In genomic region chr12:79846247-79847151, GRCm38 (mm10) we compare ENCODE assay signal across 12 mouse cellular contexts.
DNase-seq lines count a peak whose midpoint lies in the region; ATAC-seq and TF ChIP-seq lines count a peak whose summit lies in the region.
"Had no signal": no experiment of that assay in that cellular context is flagged by ENCODE, and none has a peak within 500 bp of the region (broad histone marks: within the 10 kb centered on the region; RNA-seq: fewer than 3 reads in every experiment).

No protein-coding gene starts in this region.

- peaks cover 54% of the 10 kb centered on the region for H3K4me1 ChIP-seq in kidney, embryonic 14.5 days (ENCODE audit: control insufficient read depth, insufficient read depth, low read length)
- peaks cover 33% of the 10 kb centered on the region for H3K4me1 ChIP-seq in embryonic facial prominence, embryonic 11.5 days (ENCODE audit: control insufficient read depth, insufficient read depth, low read length)
- H3K4me1 ChIP-seq in limb, embryonic 14.5 days (ENCODE audit: control insufficient read depth, insufficient read depth, low read length) = peaks cover 74% of the 10 kb centered on the region

- no peak overlapping the region for H3K4me2 ChIP-seq in kidney, embryonic 14.5 days (replicated peaks; ENCODE audit: low read depth, low read length)
- H3K4me2 ChIP-seq in embryonic facial prominence, embryonic 11.5 days (ENCODE audit: low read depth, low read length) = no peak overlapping the region
- H3K4me2 ChIP-seq in limb, embryonic 14.5 days (replicated peaks; ENCODE audit: low read depth, low read length, severe bottlenecking) = no peak overlapping the region

- intact Hi-C loops in left cerebral cortex, postnatal 4 days (cut with DNase I) = no loop called here

- H3K9me3 ChIP-seq in kidney, embryonic 14.5 days (ENCODE audit: control insufficient read depth, low read length) = no peaks in the 10 kb centered on the region
- no peaks in the 10 kb centered on the region for H3K9me3 ChIP-seq in embryonic facial prominence, embryonic 11.5 days (replicated peaks; ENCODE audit: control insufficient read depth, low read length)
- H3K9me3 ChIP-seq in limb, embryonic 14.5 days (ENCODE audit: control insufficient read depth, low read length) = no peaks in the 10 kb centered on the region

- no peak for TF ChIP-seq POLR2A in limb, embryonic 14.5 days (IDR thresholded peaks at IDR 0.05; ENCODE audit: borderline replicate concordance, extremely low read depth, insufficient read depth, insufficient read length)

- H3K9ac ChIP-seq in kidney, embryonic 14.5 days (ENCODE audit: low read depth, low read length) = no peak overlapping the region
- no peak overlapping the region for H3K9ac ChIP-seq in embryonic facial prominence, embryonic 11.5 days (replicated peaks; ENCODE audit: low read length)
- H3K9ac ChIP-seq in limb, embryonic 14.5 days (ENCODE audit: low read depth, low read length, severe bottlenecking) = no peak overlapping the region

- no peak for DNase-seq in kidney, postnatal 10 days
- peak; percentile 50 for DNase-seq in MN1 (ENCODE audit: low spot score)
- peak; percentile 94 for DNase-seq in embryonic facial prominence, embryonic 11.5 days (ENCODE audit: low spot score)
- DNase-seq in limb, embryonic 14.5 days (ENCODE audit: low spot score) = peak; percentile 84
- DNase-seq in left cerebral cortex, postnatal 4 days = no peak
- DNase-seq in layer of hippocampus, postnatal 10 days (ENCODE audit: low spot score in 2 of 2) = no peak
- DNase-seq: heart, postnatal 10 days; layer of hippocampus, adult 9-11 months; thymus, adult 2 months had no signal

- H3K36me3 ChIP-seq in kidney, embryonic 14.5 days (ENCODE audit: control insufficient read depth, insufficient read depth, low read length) = no peaks in the 10 kb centered on the region
- H3K36me3 ChIP-seq in embryonic facial prominence, embryonic 11.5 days (replicated peaks; ENCODE audit: control insufficient read depth, insufficient read depth, low read depth, low read length) = no peaks in the 10 kb centered on the region
- no peaks in the 10 kb centered on the region for H3K36me3 ChIP-seq in limb, embryonic 14.5 days (ENCODE audit: control insufficient read depth, insufficient read depth, low read length)

- ATAC-seq in kidney, embryonic 14.5 days (ENCODE audit: low FRiP score, low TSS enrichment) = no peak
- peak; percentile 63 for ATAC-seq in embryonic facial prominence, embryonic 11.5 days (replicated peaks; ENCODE audit: insufficient number of reproducible peaks, low FRiP score, low TSS enrichment, low read depth)
- peak; percentile 74 for ATAC-seq in limb, embryonic 14.5 days (ENCODE audit: low FRiP score, low read depth)
- no peak for ATAC-seq in monocyte, adult 5-6 weeks (replicated peaks; ENCODE audit: insufficient number of reproducible peaks, low FRiP score, low TSS enrichment, poor library complexity, severe bottlenecking)

- H3K27ac ChIP-seq in kidney, embryonic 14.5 days (ENCODE audit: low read depth, low read length) = peak overlapping the region; percentile 79
- H3K27ac ChIP-seq in embryonic facial prominence, embryonic 11.5 days (replicated peaks; ENCODE audit: low read depth, low read length) = peak overlapping the region; percentile 78
- peak overlapping the region; percentile 70 for H3K27ac ChIP-seq in limb, embryonic 14.5 days (replicated peaks; ENCODE audit: low read depth, low read length)

- no peak overlapping the region for H3K4me3 ChIP-seq in kidney, embryonic 14.5 days (ENCODE audit: low read length)
- no peak overlapping the region for H3K4me3 ChIP-seq in embryonic facial prominence, embryonic 11.5 days (ENCODE audit: low read depth, low read length)
- no peak overlapping the region for H3K4me3 ChIP-seq in limb, embryonic 14.5 days (replicated peaks; ENCODE audit: low read length)
- H3K4me3 ChIP-seq: erythroblast, embryonic 14.5 days had no signal

- 31% methylated on average over 7 of the region's 7 CpGs for WGBS in kidney, embryonic 14.5 days
- WGBS in embryonic facial prominence, embryonic 11.5 days = 17% methylated on average over 7 of the region's 7 CpGs
- 17% methylated on average over 7 of the region's 7 CpGs for WGBS in limb, embryonic 14.5 days

- H3K27me3 ChIP-seq in kidney, embryonic 14.5 days (ENCODE audit: control insufficient read depth, insufficient read depth, low read length) = no peaks in the 10 kb centered on the region
- no peaks in the 10 kb centered on the region for H3K27me3 ChIP-seq in embryonic facial prominence, embryonic 11.5 days (ENCODE audit: control insufficient read depth, insufficient read depth, low read length)
- no peaks in the 10 kb centered on the region for H3K27me3 ChIP-seq in limb, embryonic 14.5 days (ENCODE audit: control insufficient read depth, insufficient read depth, low read length)

Comparison
In these comparisons a context has a peak if more than half of its experiments do, and no peak if none do; other contexts are left out.
1. ATAC-seq: peak in embryonic facial prominence, embryonic 11.5 days (single experiment) and limb, embryonic 14.5 days (single experiment); none in kidney, embryonic 14.5 days (single experiment) and monocyte, adult 5-6 weeks (single experiment).
2. DNase-seq: peak in MN1 (single experiment), embryonic facial prominence, embryonic 11.5 days (single experiment) and limb, embryonic 14.5 days (single experiment); none in kidney, postnatal 10 days (single experiment), left cerebral cortex, postnatal 4 days (single experiment) and layer of hippocampus, postnatal 10 days (0 of 2).
3. Peak in every context shown above with its lines, with median percentiles within 50 percentile points of each other: H3K27ac ChIP-seq.